Mouse (Mus musculus) left cerebral cortex, postnatal 36 days (tissue): Measurements from ENCODE around the gene G430095P16Rik. TPM values are rescaled to one million over a fixed set of nuclear protein-coding genes. Genes with fewer than 3 reads are reported as not detected.

Source experiments
- DNase-seq, 2 experiments: peaks; one replicate each; pipeline ENCODE4 v3.0.0; 2021 to 2022; ENCODE audit warnings: low spot score in 2 of 2, mixed read lengths in 1 of 2
- intact Hi-C: fragments of 180-260 bp; cut with DNase I; formaldehyde crosslinking; loops from one replicate; pipeline ENCODE4 v1.15.1; 2025
- total RNA-seq, 2 experiments: library from RNA; stranded (reverse); gene quantifications; 2 replicates each; pipeline ENCODE4 v1.2.3; 2021

G430095P16Rik gene
- total RNA-seq, 2 experiments from 2014 or later, result not detected

- DNase-seq, result no peak
- intact Hi-C loops, result loop anchor here (5.0 kb wide), 1 partner anchor 39 kb away; the partner anchor contains the start of gene Ier2
Measured at GRCm38 (mm10) chr8:84700941-84701911, 21.6 kb upstream of the G430095P16Rik start, which contains the start of gene Lyl1. TSS of gene Lyl1 (plus strand) at chr8:84701457.

GRCm38 (mm10) chr8:84702561-84702960, 20.2 kb upstream of the G430095P16Rik start:
- no peak for DNase-seq
- intact Hi-C loops, result loop anchor here (5.0 kb wide), 1 partner anchor 40 kb away; the partner anchor contains the start of gene Ier2

- no peak for DNase-seq
- intact Hi-C loops, result loop anchor here (5.0 kb wide), 1 partner anchor 41 kb away; the partner anchor contains the start of gene Ier2
Measured at GRCm38 (mm10) chr8:84702963-84703465, 19.8 kb upstream of the G430095P16Rik start.

GRCm38 (mm10) chr8:84703466-84704249, 19.1 kb upstream of the G430095P16Rik start:
- intact Hi-C loops, result loop anchor here (5.0 kb wide), 1 partner anchor 41 kb away; the partner anchor contains the start of gene Ier2
- DNase-seq, result no peak

GRCm38 (mm10) chr8:84704356-84704755, 18.5 kb upstream of the G430095P16Rik start:
- intact Hi-C loops, result loop anchor here (5.0 kb wide), 1 partner anchor 42 kb away; the partner anchor contains the start of gene Ier2
- peak in 1 of 2 experiments; percentile 64 for DNase-seq

GRCm38 (mm10) chr8:84704867-84705831, 17.7 kb upstream of the G430095P16Rik start:
- intact Hi-C loops, result loop anchor here (5.0 kb wide), 1 partner anchor 43 kb away; the partner anchor contains the start of gene Ier2
- DNase-seq, result no peak

- intact Hi-C loops, result no loop called here
- no peak for DNase-seq
Measured at GRCm38 (mm10) chr8:84705960-84706359, 16.8 kb upstream of the G430095P16Rik start.

- intact Hi-C loops, result no loop called here
- DNase-seq, result no peak
Measured at GRCm38 (mm10) chr8:84706610-84707266, 16.1 kb upstream of the G430095P16Rik start.

- intact Hi-C loops, result no loop called here
- DNase-seq, result no peak
Measured at GRCm38 (mm10) chr8:84707267-84707883, 15.4 kb upstream of the G430095P16Rik start.

GRCm38 (mm10) chr8:84708071-84708541, 14.7 kb upstream of the G430095P16Rik start:
- no peak for DNase-seq
- intact Hi-C loops, result no loop called here

GRCm38 (mm10) chr8:84708774-84709475, 13.9 kb upstream of the G430095P16Rik start:
- intact Hi-C loops, result loop anchor here (1.0 kb wide), 1 partner anchor 103 kb away; no protein-coding TSS in a partner anchor
- DNase-seq, result peak; percentile 84

GRCm38 (mm10) chr8:84709931-84710330, 12.9 kb upstream of the G430095P16Rik start:
- intact Hi-C loops, result loop anchor here (1.0 kb wide), 1 partner anchor 102 kb away; no protein-coding TSS in a partner anchor
- DNase-seq, result no peak

GRCm38 (mm10) chr8:84711312-84711711, 11.5 kb upstream of the G430095P16Rik start:
- intact Hi-C loops, result no loop called here
- no peak for DNase-seq

GRCm38 (mm10) chr8:84711933-84712758, 10.7 kb upstream of the G430095P16Rik start:
- intact Hi-C loops, result no loop called here
- peak in 1 of 2 experiments; percentile 34 for DNase-seq

GRCm38 (mm10) chr8:84712759-84713120, 10.1 kb upstream of the G430095P16Rik start:
- DNase-seq, result no peak
- intact Hi-C loops, result no loop called here

GRCm38 (mm10) chr8:84713381-84713780, 9.4 kb upstream of the G430095P16Rik start:
- no peak for DNase-seq
- intact Hi-C loops, result no loop called here
